Mouse (Mus musculus): ENCODE results near the gene Tceal8. TPM values are rescaled to one million over a fixed set of nuclear protein-coding genes. Genes with fewer than 3 reads are reported as not detected.

Gene Tceal8
- 13.3 and 14.7 TPM in 2 replicates for polyA plus RNA-seq (2012; rRNA removed; ENCODE audit: low replicate concordance)

DNA sequence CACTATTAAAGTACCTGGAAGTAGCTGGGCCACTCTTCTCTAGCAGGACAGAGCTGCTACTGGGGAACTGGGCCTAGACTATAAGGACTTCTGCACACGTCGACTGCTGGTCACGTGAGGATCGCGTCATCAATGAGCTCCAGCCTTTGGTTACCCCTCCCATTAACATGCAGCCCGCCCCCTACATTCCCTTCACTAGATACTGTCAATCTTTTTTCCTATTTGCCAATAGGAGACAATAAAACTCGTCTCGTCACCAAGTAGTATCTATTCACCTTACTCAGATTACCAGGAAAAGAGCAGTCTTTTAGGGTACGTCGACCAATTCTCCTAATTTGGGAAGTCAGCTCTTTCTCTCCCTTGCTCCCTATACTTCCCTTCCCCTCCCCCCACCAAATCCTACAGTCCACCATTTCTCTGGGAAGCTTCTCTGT is at the start of gene Tceal8:
TSS of gene Tceal8 (minus strand) at position 225 of the 434 bp plus-strand sequence.

DNA sequence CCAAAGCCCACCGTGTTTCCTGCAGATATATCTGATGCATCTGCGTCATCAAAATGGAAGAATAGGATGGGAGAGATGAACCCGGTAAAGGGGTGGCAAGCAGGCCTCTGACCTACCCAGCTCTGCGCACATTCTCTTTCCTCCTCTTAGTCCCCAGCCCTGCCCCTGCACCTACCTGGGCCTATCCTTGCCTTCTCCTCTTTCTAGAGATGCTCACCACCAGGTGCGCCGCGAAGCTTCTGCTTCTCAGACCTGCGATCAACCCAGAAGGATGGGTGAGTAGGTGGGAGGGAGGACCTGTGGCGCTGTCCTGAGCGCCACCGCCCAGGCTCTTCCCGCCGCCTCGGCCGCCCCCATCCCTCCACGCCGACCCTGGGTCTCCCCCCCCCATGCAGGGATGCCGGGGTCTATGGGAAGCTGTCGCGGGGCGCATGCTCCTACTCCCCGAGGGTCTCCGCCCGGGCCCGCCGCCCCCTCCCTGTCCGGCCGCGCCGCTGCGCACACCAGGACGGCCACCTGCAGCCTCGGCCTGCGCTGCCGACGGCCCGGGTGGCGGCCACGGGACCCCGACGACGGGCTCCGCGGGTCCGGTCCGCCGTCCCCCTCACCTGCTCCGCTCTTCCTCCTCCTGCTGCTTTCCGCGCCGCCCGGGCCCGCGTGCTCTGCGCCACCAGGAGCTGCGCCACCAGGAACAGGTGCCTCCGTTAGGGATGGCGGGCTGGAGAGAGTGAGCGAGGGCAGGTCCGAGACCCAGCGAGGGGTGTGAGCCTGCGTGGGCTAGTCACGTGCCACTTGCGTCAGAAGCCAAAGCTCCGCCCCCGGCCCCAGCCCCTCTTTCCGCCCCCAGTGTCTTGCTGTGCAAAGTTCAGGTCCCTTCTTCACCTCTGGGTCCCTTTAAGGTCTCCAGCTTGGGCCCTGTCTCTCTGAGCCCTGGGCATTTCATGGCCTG is 42.9 kb upstream of the Tceal8 start, which contains the start of the genes Tceal7 and Bex1:
TSS of gene Tceal7 (plus strand) at position 51 of the 949 bp plus-strand sequence.
TSS of gene Bex1 (minus strand) at position 785 of the 949 bp plus-strand sequence.

DNA sequence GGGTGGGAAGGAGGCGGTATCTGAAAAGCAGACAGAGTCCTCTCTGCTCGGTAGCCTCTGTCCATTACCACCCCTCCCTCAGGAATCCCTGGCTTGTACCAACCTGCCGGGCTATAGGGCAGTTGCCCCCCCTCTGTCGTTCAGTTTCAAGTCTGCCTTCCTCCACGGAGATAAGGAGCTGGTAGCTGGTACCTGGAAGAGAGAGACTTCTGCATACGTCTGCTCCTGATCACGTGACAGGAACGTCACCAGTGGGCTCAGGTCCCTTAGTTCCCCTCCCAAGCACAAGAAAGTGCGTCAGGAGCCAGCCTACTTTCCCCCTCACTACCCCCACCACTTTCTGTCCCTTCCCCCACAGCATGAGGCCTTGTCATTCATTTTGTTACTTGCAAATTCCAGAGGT is 31.5 kb upstream of the Tceal8 start, which contains the start of gene Tceal5:
TSS of gene Tceal5 (minus strand) at position 213 of the 403 bp plus-strand sequence.

DNA sequence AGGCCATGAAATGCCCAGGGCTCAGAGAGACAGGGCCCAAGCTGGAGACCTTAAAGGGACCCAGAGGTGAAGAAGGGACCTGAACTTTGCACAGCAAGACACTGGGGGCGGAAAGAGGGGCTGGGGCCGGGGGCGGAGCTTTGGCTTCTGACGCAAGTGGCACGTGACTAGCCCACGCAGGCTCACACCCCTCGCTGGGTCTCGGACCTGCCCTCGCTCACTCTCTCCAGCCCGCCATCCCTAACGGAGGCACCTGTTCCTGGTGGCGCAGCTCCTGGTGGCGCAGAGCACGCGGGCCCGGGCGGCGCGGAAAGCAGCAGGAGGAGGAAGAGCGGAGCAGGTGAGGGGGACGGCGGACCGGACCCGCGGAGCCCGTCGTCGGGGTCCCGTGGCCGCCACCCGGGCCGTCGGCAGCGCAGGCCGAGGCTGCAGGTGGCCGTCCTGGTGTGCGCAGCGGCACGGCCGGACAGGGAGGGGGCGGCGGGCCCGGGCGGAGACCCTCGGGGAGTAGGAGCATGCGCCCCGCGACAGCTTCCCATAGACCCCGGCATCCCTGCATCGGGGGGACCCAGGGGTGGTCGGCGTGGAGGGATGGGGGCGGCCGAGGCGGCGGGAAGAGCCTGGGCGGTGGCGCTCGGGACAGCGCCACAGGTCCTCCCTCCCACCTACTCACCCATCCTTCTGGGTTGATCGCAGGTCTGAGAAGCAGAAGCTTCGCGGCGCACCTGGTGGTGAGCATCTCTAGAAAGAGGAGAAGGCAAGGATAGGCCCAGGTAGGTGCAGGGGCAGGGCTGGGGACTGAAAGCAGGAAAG is 33.1 kb downstream of the Tceal8 start, which contains the start of gene Bex4:
TSS of gene Bex4 (plus strand) at position 170 of the 813 bp plus-strand sequence.

Other genes with a start within 250 kb of the Tceal8 start
- gene Arxes2, start 178.5 kb downstream of the Tceal8 start, polyA plus RNA-seq (2012; rRNA removed; ENCODE audit: low replicate concordance) = 33.6 and 54.3 TPM in 2 replicates
- 7.6 and 15.3 TPM in 2 replicates for gene Arxes1, start 139.0 kb downstream of the Tceal8 start, polyA plus RNA-seq (2012; rRNA removed; ENCODE audit: low replicate concordance)
- gene Bex2, start 104.1 kb downstream of the Tceal8 start, polyA plus RNA-seq (2012; rRNA removed; ENCODE audit: low replicate concordance) = 1.2 TPM in 1 of 2 replicates, not detected in the other
- 0.08 TPM in 1 of 2 replicates, not detected in the other for gene Nxf3, start 87.1 kb downstream of the Tceal8 start, polyA plus RNA-seq (2012; rRNA removed; ENCODE audit: low replicate concordance)
- gene Bex4, start 33.3 kb downstream of the Tceal8 start, polyA plus RNA-seq (2012; rRNA removed; ENCODE audit: low replicate concordance) = 0.27 TPM in 1 of 2 replicates, not detected in the other
- 0.47 and 0.80 TPM in 2 replicates for gene Tceal5, start 31.5 kb upstream of the Tceal8 start, polyA plus RNA-seq (2012; rRNA removed; ENCODE audit: low replicate concordance)
- gene Tceal7, start 42.4 kb upstream of the Tceal8 start, polyA plus RNA-seq (2012; rRNA removed; ENCODE audit: low replicate concordance) = not detected in 2 replicates
- gene Bex1, start 43.2 kb upstream of the Tceal8 start, polyA plus RNA-seq (2012; rRNA removed; ENCODE audit: low replicate concordance) = 0.50 and 2.5 TPM in 2 replicates
- gene Tceal9, start 72.7 kb upstream of the Tceal8 start, polyA plus RNA-seq (2012; rRNA removed; ENCODE audit: low replicate concordance) = 10.6 and 29.7 TPM in 2 replicates
- 9.0 and 71.6 TPM in 2 replicates for gene Bex3, start 97.9 kb upstream of the Tceal8 start, polyA plus RNA-seq (2012; rRNA removed; ENCODE audit: low replicate concordance)

Data from subcutaneous adipose tissue, adult 2 months (tissue).